Mouse (Mus musculus) intestine, embryonic 14.5 days (tissue): Measurements from ENCODE around the gene Trim75. TPM values are rescaled to one million over a fixed set of nuclear protein-coding genes. Genes with fewer than 3 reads are reported as not detected.
A peak's percentile ranks its signal among the peaks of the same experiment; 100 is the strongest.
"Not testable (repeated sequence)": the region's sequence is repeated elsewhere in the genome, so short reads cannot be mapped to it uniquely, and the experiment has no call there.

ENCODE experiments used
- ATAC-seq: fragments of 200-750 bp; cut with Nextera tagmentation; replicated peaks from 2 replicates; pipeline ENCODE4 v1.8.0; 2017; ENCODE audit warnings: low read depth, moderate number of reproducible peaks, moderate TSS enrichment, moderate library complexity; ENCODE audit not compliant: low FRiP score, low TSS enrichment
- DNase-seq: peaks from one replicate; pipeline ENCODE4 v3.0.0-alpha.2; 2018; ENCODE audit warnings: low spot score
- H3K27ac ChIP-seq: fragments of 300-500 bp; sonication (generic); 2 replicates; pipeline ENCODE4 v1.5.1; 2014; ENCODE audit warnings: low read depth, mild to moderate bottlenecking, control low read depth
- H3K27me3 ChIP-seq: fragments of 300-500 bp; sonication (generic); replicated peaks from 2 replicates; pipeline ENCODE4 v1.6.1; 2014; ENCODE audit warnings: low read length, control low read depth; ENCODE audit not compliant: control insufficient read depth, insufficient read depth
- H3K36me3 ChIP-seq: fragments of 300-500 bp; sonication (generic); 2 replicates; pipeline ENCODE4 v1.6.1; 2014; ENCODE audit warnings: low read length, control low read depth; ENCODE audit not compliant: control insufficient read depth, insufficient read depth
- H3K4me1 ChIP-seq: fragments of 300-500 bp; sonication (generic); replicated peaks from 2 replicates; pipeline ENCODE4 v1.6.1; 2014; ENCODE audit warnings: low read length, control low read depth, mixed read lengths; ENCODE audit not compliant: control insufficient read depth, insufficient read depth
- H3K4me2 ChIP-seq: fragments of 300-500 bp; sonication (generic); 2 replicates; pipeline ENCODE4 v1.6.1; 2014; ENCODE audit warnings: low read length
- H3K4me3 ChIP-seq: fragments of 300-500 bp; sonication (generic); 2 replicates; pipeline ENCODE4 v1.5.1; 2014; ENCODE audit warnings: low read depth, low read length, control low read depth, mixed read lengths
- H3K9ac ChIP-seq: fragments of 300-500 bp; sonication (generic); 2 replicates; pipeline ENCODE4 v1.6.1; 2014; ENCODE audit warnings: mild to moderate bottlenecking, low read length
- H3K9me3 ChIP-seq: fragments of 300-500 bp; sonication (generic); 2 replicates; pipeline ENCODE4 v1.6.1; 2016; ENCODE audit warnings: low read length, control low read depth; ENCODE audit not compliant: control insufficient read depth
- WGBS: fragments of 180-500 bp; shearing (Covaris S2); extraction: QIAGEN DNeasy Blood & Tissue Kit; methylation state at CpG from one replicate; pipeline ENCODE4 v1.1.7; 2014; 5-methylcytosine and 5-hydroxymethylcytosine counted together
- polyA plus RNA-seq: library from polyadenylated mRNA; unstranded; fragments of >200 nt; fragmentation: Nextera tagmentation; extraction: Ambion mirVana; gene quantifications from 2 replicates; pipeline ENCODE4 v1.2.1, GENCODE M21; 2014

Trim75 gene
- polyA plus RNA-seq, 1 experiment from 2014 or later, result not detected

- DNase-seq, result peak; percentile 92
- Histone ChIP-seq H3K27ac (no peak overlapping the region), H3K4me2 (no peak overlapping the region), H3K4me3 (no peak overlapping the region), H3K27me3 (no peaks in the 10 kb centered on the region), H3K9me3 (no peaks in the 10 kb centered on the region), H3K36me3 (no peaks in the 10 kb centered on the region), H3K9ac (no peak overlapping the region), H3K4me1 (no peaks in the 10 kb centered on the region)
- no peak for ATAC-seq
- 47% methylated on average over 8 of the region's 8 CpGs for WGBS
Measured at GRCm38 (mm10) chr8:65022485-65022884, 34.9 kb upstream of the Trim75 start.

GRCm38 (mm10) chr8:65018423-65018822 lies 30.8 kb upstream of the Trim75 start, which contains the start of the genes Trim61 and Trim60:
TSS of gene Trim61 (minus strand) at chr8:65018523.
TSS of gene Trim60 (minus strand) at chr8:65018584.
- no peak for DNase-seq
- no peaks in the 10 kb centered on the region for H3K4me1 ChIP-seq
- ATAC-seq, result no peak
- H3K9me3 ChIP-seq, result no peaks in the 10 kb centered on the region
- H3K36me3 ChIP-seq, result no peaks in the 10 kb centered on the region
- H3K27me3 ChIP-seq, result no peaks in the 10 kb centered on the region
- H3K4me2 ChIP-seq, result no peak within 1 kb of the TSS
- no peak within 1 kb of the TSS for H3K4me3 ChIP-seq
- no peak within 1 kb of the TSS for H3K9ac ChIP-seq
- no peak within 1 kb of the TSS for H3K27ac ChIP-seq
- 88% methylated on average over 8 of the region's 8 CpGs for WGBS

- H3K36me3 ChIP-seq, H3K4me2 ChIP-seq, ATAC-seq, H3K9me3 ChIP-seq, H3K9ac ChIP-seq, H3K4me3 ChIP-seq, H3K4me1 ChIP-seq, DNase-seq, H3K27ac ChIP-seq, H3K27me3 ChIP-seq: not testable (repeated sequence)
- WGBS, result 87% methylated on average over 6 of the region's 6 CpGs
Measured at GRCm38 (mm10) chr8:65007616-65008015, 20.0 kb upstream of the Trim75 start.

- Histone ChIP-seq H3K27me3 (no peaks in the 10 kb centered on the region), H3K9me3 (no peaks in the 10 kb centered on the region), H3K4me3 (no peak overlapping the region), H3K27ac (no peak overlapping the region), H3K36me3 (no peaks in the 10 kb centered on the region), H3K9ac (no peak overlapping the region), H3K4me1 (no peaks in the 10 kb centered on the region), H3K4me2 (no peak overlapping the region)
- WGBS, result 87% methylated on average over 4 of the region's 4 CpGs
- DNase-seq, result no peak
- ATAC-seq, result no peak
Measured at GRCm38 (mm10) chr8:64998806-64999365, 11.3 kb upstream of the Trim75 start.

GRCm38 (mm10) chr8:64983150-64983897 lies 4.3 kb downstream of the Trim75 start:
- H3K27ac ChIP-seq, result no peak overlapping the region
- H3K4me3 ChIP-seq, result no peak overlapping the region
- DNase-seq (no peak), ATAC-seq (no peak)
- no peak overlapping the region for H3K9ac ChIP-seq
- H3K9me3 ChIP-seq, result no peaks in the 10 kb centered on the region
- H3K4me1 ChIP-seq, result no peaks in the 10 kb centered on the region
- H3K27me3 ChIP-seq, result no peaks in the 10 kb centered on the region
- no peaks in the 10 kb centered on the region for H3K36me3 ChIP-seq
- 71% methylated on average over 20 of the region's 20 CpGs for WGBS
- no peak overlapping the region for H3K4me2 ChIP-seq

GRCm38 (mm10) chr8:64962836-64963235 lies 24.8 kb downstream of the Trim75 start:
- DNase-seq (no peak), ATAC-seq (no peak)
- Histone ChIP-seq H3K27ac (no peak overlapping the region), H3K9ac (no peak overlapping the region), H3K36me3 (peaks cover 13% of the 10 kb centered on the region; the same call in 1 of the 2 replicates), H3K4me2 (no peak overlapping the region), H3K9me3 (no peaks in the 10 kb centered on the region), H3K4me3 (no peak overlapping the region), H3K4me1 (no peaks in the 10 kb centered on the region), H3K27me3 (no peaks in the 10 kb centered on the region)

GRCm38 (mm10) chr8:64959025-64959424 lies 28.6 kb downstream of the Trim75 start:
- H3K9me3 ChIP-seq, result no peaks in the 10 kb centered on the region
- H3K36me3 ChIP-seq, result peaks cover 5% of the 10 kb centered on the region; the same call in 1 of the 2 replicates
- WGBS, result 86% methylated on average over 9 of the region's 9 CpGs
- no peak for ATAC-seq
- H3K4me3 ChIP-seq, result no peak overlapping the region
- DNase-seq, result no peak
- H3K27ac ChIP-seq, result no peak overlapping the region
- H3K4me2 ChIP-seq, result no peak overlapping the region
- no peak overlapping the region for H3K9ac ChIP-seq
- no peaks in the 10 kb centered on the region for H3K27me3 ChIP-seq
- H3K4me1 ChIP-seq, result no peaks in the 10 kb centered on the region

- Histone ChIP-seq H3K27me3 (no peaks in the 10 kb centered on the region), H3K4me1 (peaks cover 3% of the 10 kb centered on the region; the same call in 1 of the 2 replicates), H3K4me3 (no peak overlapping the region), H3K4me2 (no peak overlapping the region), H3K36me3 (no peaks in the 10 kb centered on the region), H3K9ac (no peak overlapping the region), H3K27ac (no peak overlapping the region), H3K9me3 (no peaks in the 10 kb centered on the region)
- DNase-seq (no peak), ATAC-seq (no peak)
- WGBS, result 92% methylated on average over 6 of the region's 6 CpGs
Measured at GRCm38 (mm10) chr8:64952101-64952500, 35.5 kb downstream of the Trim75 start.
